12 mouse cellular contexts compared by ENCODE assay signal in the genomic region with DNA sequence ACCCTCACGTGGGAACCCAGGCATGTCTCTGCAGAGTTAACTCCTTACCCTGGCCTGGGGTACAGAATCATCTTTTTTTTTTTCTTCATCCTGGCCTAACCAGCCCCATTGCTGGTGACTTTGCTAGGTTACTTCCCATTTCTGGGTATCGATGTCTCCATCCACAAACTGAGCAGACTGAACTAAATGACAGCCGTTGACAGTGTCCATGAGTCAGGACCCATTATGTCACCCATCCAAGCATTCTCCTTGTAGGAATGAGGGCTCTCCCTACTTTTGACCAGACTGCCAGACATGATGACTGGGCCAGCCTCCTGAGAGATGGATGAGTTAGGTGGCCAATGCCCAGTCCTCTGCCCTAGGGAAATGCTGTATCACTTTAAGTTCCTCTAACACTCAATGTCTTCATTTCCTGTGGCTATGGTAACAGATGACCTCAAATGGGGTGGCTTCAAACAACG. TPM values are rescaled to one million over a fixed set of nuclear protein-coding genes. Genes with fewer than 3 reads are reported as not detected.
DNase-seq lines count a peak whose midpoint lies in the region; ATAC-seq lines count a peak whose summit lies in the region.
"Had no signal": no experiment of that assay in that cellular context is flagged by ENCODE, and none has a peak within 500 bp of the region (broad histone marks: within the 10 kb centered on the region; RNA-seq: fewer than 3 reads in every experiment).

No protein-coding gene starts in this region.

- intact Hi-C loops in heart, postnatal 25 days (cut with DNase I): no loop called here

- H3K27ac ChIP-seq in lung, embryonic 15.5 days: peak overlapping the region; percentile 34; the same call in 1 of the 2 replicates

- no peak overlapping the region for H3K4me2 ChIP-seq in lung, embryonic 15.5 days

- 71% methylated on average over 4 of the region's 4 CpGs for WGBS in lung, embryonic 15.5 days

- no peak overlapping the region for H3K4me3 ChIP-seq in lung, embryonic 15.5 days

- H3K9ac ChIP-seq in lung, embryonic 15.5 days: no peak overlapping the region

- DNase-seq in heart, adult 18-20 months: peak; percentile 37 to 43
- no peak for DNase-seq in heart, postnatal 25 days (ENCODE audit: low spot score)
- DNase-seq in lung, postnatal 14 days: no peak
- DNase-seq in lung, postnatal 10 days: peak; percentile 46
- DNase-seq in ovary, postnatal 10 days (ENCODE audit: low spot score): no peak
- no peak for DNase-seq in urinary bladder, postnatal 10 days (ENCODE audit: low spot score)

- H3K4me1 ChIP-seq in lung, embryonic 15.5 days: peaks cover 24% of the 10 kb centered on the region

- no peaks in the 10 kb centered on the region for H3K9me3 ChIP-seq in lung, embryonic 15.5 days

- ATAC-seq in lung, embryonic 15.5 days (ENCODE audit: borderline replicate concordance, extremely low read depth, low FRiP score, low TSS enrichment): no peak
- no peak for ATAC-seq in activated CD4-positive, CD25-positive, alpha-beta regulatory T cell, adult 4 months
- ATAC-seq: forebrain, embryonic 16.5 days; intestine, embryonic 16.5 days had no signal

- no peaks in the 10 kb centered on the region for H3K36me3 ChIP-seq in lung, embryonic 15.5 days

- no peaks in the 10 kb centered on the region for H3K27me3 ChIP-seq in lung, embryonic 15.5 days

RNA-seq across cellular contexts. Expression of gene Ndel1, which starts 8.0 kb away (rescaled TPM):
- total RNA-seq in heart, adult 18-20 months (2021): 10 to 100 TPM; 61.2 to 64.3 TPM
- total RNA-seq in heart, postnatal 25 days (2021): 10 to 100 TPM; 56.0 to 60.9 TPM
- 72.8 and 77.1 TPM in 2 replicates for polyA plus RNA-seq in lung, embryonic 15.5 days (2015; fragmentation: Nextera tagmentation; extraction: Ambion mirVana)
- polyA plus RNA-seq in activated CD4-positive, CD25-positive, alpha-beta regulatory T cell, adult 4 months (2017; shearing (Covaris generic)): 10 to 100 TPM; 31.4 to 37.2 TPM

RNA-seq across cellular contexts. Expression of gene Rnf222, which starts 24.7 kb away (rescaled TPM):
- under 1 TPM; 0.15 to 0.21 TPM for total RNA-seq in heart, adult 18-20 months (2021)
- under 1 TPM in 1 of 2 experiments, not detected in 1; 0.08 TPM for total RNA-seq in heart, postnatal 25 days (2021)
- 0.16 TPM in 2 replicates for polyA plus RNA-seq in lung, embryonic 15.5 days (2015; fragmentation: Nextera tagmentation; extraction: Ambion mirVana)
- not detected for polyA plus RNA-seq in activated CD4-positive, CD25-positive, alpha-beta regulatory T cell, adult 4 months (2017; shearing (Covaris generic))
- total RNA-seq: left cerebral cortex, adult 18-20 months had no signal
- polyA plus RNA-seq: forebrain, embryonic 16.5 days; stomach, embryonic 14.5 days had no signal

RNA-seq across cellular contexts. Expression of gene Rpl26, which starts 37.7 kb away (rescaled TPM):
- total RNA-seq in heart, adult 18-20 months (2021): 100 to 1,000 TPM; 679 to 731 TPM
- total RNA-seq in heart, postnatal 25 days (2021): 100 to 1,000 TPM; 612 to 679 TPM
- polyA plus RNA-seq in lung, embryonic 15.5 days (2015; fragmentation: Nextera tagmentation; extraction: Ambion mirVana): 880 and 922 TPM in 2 replicates
- polyA plus RNA-seq in activated CD4-positive, CD25-positive, alpha-beta regulatory T cell, adult 4 months (2017; shearing (Covaris generic)): 1,000 to 10,000 TPM; 2,145 to 2,203 TPM

Comparison
In these comparisons a context has a peak if more than half of its experiments do, and no peak if none do; other contexts are left out.
1. DNase-seq: peak in heart, adult 18-20 months (2 of 2) and lung, postnatal 10 days (single experiment); none in heart, postnatal 25 days (single experiment), lung, postnatal 14 days (single experiment), ovary, postnatal 10 days (single experiment) and urinary bladder, postnatal 10 days (single experiment).